Mouse (Mus musculus): ENCODE measurements at regions not wholly inside any gene's neighbourhood (a gene's known extent, or its start where the extent isn't known, plus 50 kb on each side); places are given as distances from the start of the nearest gene placed in this dataset.

GRCm38 (mm10) chr13:47720645-47721044 lies 540.4 kb upstream of the Id4 start:
- Histone ChIP-seq H3K4me3 (replicated peaks in 1 of 3; ENCODE audit: low read depth in 2 of 3, low read length in 2 of 3, poor library complexity in 1 of 3) (no peak overlapping the region), H3K9me3 (replicated peaks; ENCODE audit: low read length) (peaks cover 58% of the 10 kb centered on the region), H3K27ac (ENCODE audit: insufficient read depth, low read depth) (no peak overlapping the region), H3K9ac (ENCODE audit: insufficient read depth, low read depth) (no peak overlapping the region), H3K27me3 (replicated peaks) (no peaks in the 10 kb centered on the region), H3K79me2 (replicated peaks; ENCODE audit: control insufficient read depth, extremely low read depth, insufficient read depth, poor library complexity, severe bottlenecking) (no peaks in the 10 kb centered on the region), H3K4me1 (ENCODE audit: control insufficient read depth in 1 of 2, insufficient read depth in 2 of 2) (no peaks in the 10 kb centered on the region), H3K36me3 (replicated peaks in 1 of 2; ENCODE audit: control insufficient read depth in 1 of 2, insufficient read depth in 1 of 2, low read length in 1 of 2) (no peaks in the 10 kb centered on the region), H3K4me2 (ENCODE audit: insufficient read depth, low read depth, poor library complexity, severe bottlenecking) (no peak overlapping the region)
- in situ Hi-C loops (cut with MboI; ENCODE audit: low pct_ligation_motif_present, low pct_unique_long_range_greater_than_20kb, low sequenced_read_pairs) (no loop called here), dilution Hi-C loops (cut with MboI; ENCODE audit: extremely low pct_ligation_motif_present, extremely low pct_unique_long_range_greater_than_20kb, low sequenced_read_pairs) (no loop called here)
- TF ChIP-seq CTCF (conservative IDR thresholded peaks at IDR 0.05 in 1 of 2, IDR thresholded peaks at IDR 0.05 in 1 of 2; ENCODE audit: low read depth in 2 of 2, low read length in 2 of 2) (no peak), HCFC1 (IDR thresholded peaks at IDR 0.05; ENCODE audit: low read depth, low read length) (no peak), NELFE (IDR thresholded peaks at IDR 0.05; ENCODE audit: low read depth, low read length) (no peak)
- DNase-seq (ENCODE audit: extremely low read depth) = no peak

GRCm38 (mm10) chr13:47734415-47734814 lies 526.6 kb upstream of the Id4 start:
- Histone ChIP-seq H3K79me2 (replicated peaks; ENCODE audit: control insufficient read depth, extremely low read depth, insufficient read depth, poor library complexity, severe bottlenecking) (no peaks in the 10 kb centered on the region), H3K27ac (ENCODE audit: insufficient read depth, low read depth) (no peak overlapping the region), H3K4me3 (replicated peaks in 1 of 3; ENCODE audit: low read depth in 2 of 3, low read length in 2 of 3, poor library complexity in 1 of 3) (no peak overlapping the region), H3K4me1 (ENCODE audit: control insufficient read depth in 1 of 2, insufficient read depth in 2 of 2) (no peaks in the 10 kb centered on the region), H3K27me3 (replicated peaks) (no peaks in the 10 kb centered on the region), H3K36me3 (replicated peaks in 1 of 2; ENCODE audit: control insufficient read depth in 1 of 2, insufficient read depth in 1 of 2, low read length in 1 of 2) (no peaks in the 10 kb centered on the region), H3K4me2 (ENCODE audit: insufficient read depth, low read depth, poor library complexity, severe bottlenecking) (no peak overlapping the region), H3K9me3 (replicated peaks; ENCODE audit: low read length) (peaks cover 46% of the 10 kb centered on the region), H3K9ac (ENCODE audit: insufficient read depth, low read depth) (no peak overlapping the region)
- dilution Hi-C loops (cut with MboI; ENCODE audit: extremely low pct_ligation_motif_present, extremely low pct_unique_long_range_greater_than_20kb, low sequenced_read_pairs) = no loop called here
- in situ Hi-C loops (cut with MboI; ENCODE audit: low pct_ligation_motif_present, low pct_unique_long_range_greater_than_20kb, low sequenced_read_pairs) = no loop called here
- no peak for DNase-seq (ENCODE audit: extremely low read depth)
- TF ChIP-seq NRF1 (IDR thresholded peaks at IDR 0.05; ENCODE audit: low read depth, low read length) = no peak
- TF ChIP-seq POLR2AphosphoS2 (IDR thresholded peaks at IDR 0.05; ENCODE audit: low read depth, low read length) = no peak
- TF ChIP-seq JUND (conservative IDR thresholded peaks at IDR 0.05; ENCODE audit: low read depth, low read length) = no peak
- TF ChIP-seq EP300 (IDR thresholded peaks at IDR 0.05; ENCODE audit: low read length) = no peak

GRCm38 (mm10) chr13:47735426-47736063 lies 525.5 kb upstream of the Id4 start:
- dilution Hi-C loops (cut with MboI; ENCODE audit: extremely low pct_ligation_motif_present, extremely low pct_unique_long_range_greater_than_20kb, low sequenced_read_pairs) = no loop called here

More at GRCm38 (mm10) chr13:47735426-47736063, 525.5 kb upstream of the Id4 start:
- Histone ChIP-seq H3K9me3 (replicated peaks; ENCODE audit: low read length) (peaks cover 47% of the 10 kb centered on the region), H3K4me1 (ENCODE audit: control insufficient read depth in 1 of 2, insufficient read depth in 2 of 2) (no peaks in the 10 kb centered on the region), H3K27me3 (replicated peaks) (no peaks in the 10 kb centered on the region), H3K79me2 (replicated peaks; ENCODE audit: control insufficient read depth, extremely low read depth, insufficient read depth, poor library complexity, severe bottlenecking) (no peaks in the 10 kb centered on the region), H3K27ac (ENCODE audit: insufficient read depth, low read depth) (no peak overlapping the region), H3K36me3 (replicated peaks in 1 of 2; ENCODE audit: control insufficient read depth in 1 of 2, insufficient read depth in 1 of 2, low read length in 1 of 2) (no peaks in the 10 kb centered on the region), H3K4me3 (replicated peaks in 1 of 3; ENCODE audit: low read depth in 2 of 3, low read length in 2 of 3, poor library complexity in 1 of 3) (no peak overlapping the region), H3K9ac (ENCODE audit: insufficient read depth, low read depth) (no peak overlapping the region), H3K4me2 (ENCODE audit: insufficient read depth, low read depth, poor library complexity, severe bottlenecking) (no peak overlapping the region)
- in situ Hi-C loops (cut with MboI; ENCODE audit: low pct_ligation_motif_present, low pct_unique_long_range_greater_than_20kb, low sequenced_read_pairs) = no loop called here
- TF ChIP-seq ETS1 (conservative IDR thresholded peaks at IDR 0.05; ENCODE audit: low read depth, low read length) = no peak
- DNase-seq (ENCODE audit: extremely low read depth) = no peak
